Mouse (Mus musculus) left cerebral cortex, postnatal 4 days (tissue): Measurements from ENCODE around the gene Rnf150. TPM values are rescaled to one million over a fixed set of nuclear protein-coding genes. Genes with fewer than 3 reads are reported as not detected.

Experiments used
- DNase-seq: peaks from one replicate; pipeline ENCODE4 v3.0.0-alpha.2; 2022
- intact Hi-C: fragments of 180-260 bp; cut with DNase I; formaldehyde crosslinking; loops from one replicate; pipeline ENCODE4 v1.15.1; 2025
- total RNA-seq, 2 experiments: library from RNA; stranded (reverse); gene quantifications; 2 replicates each; pipeline ENCODE4 v1.2.3; 2021

Rnf150 gene
- 10 to 100 TPM; 20.1 to 21.4 TPM for total RNA-seq

- intact Hi-C loops, result loop anchor here (1.0 to 10.0 kb wide), 2 partner anchors 122 to 226 kb away; no protein-coding TSS in a partner anchor
- peak; percentile 86 for DNase-seq
These were observed at the start of gene Rnf150 for GRCm38 (mm10) chr8:82863041-82863744. TSS of gene Rnf150 (plus strand) at chr8:82863356.

GRCm38 (mm10) chr8:82826135-82827046 is 36.8 kb upstream of the Rnf150 start:
- intact Hi-C loops, result no loop called here
- DNase-seq, result no peak

- intact Hi-C loops, result loop anchor here (10.0 kb wide), 1 partner anchor 1776 kb away; no protein-coding TSS in a partner anchor
- DNase-seq, result no peak
These were observed 22.7 kb upstream of the Rnf150 start for GRCm38 (mm10) chr8:82840415-82840814.

GRCm38 (mm10) chr8:82840963-82841362 is 22.2 kb upstream of the Rnf150 start:
- DNase-seq, result no peak
- intact Hi-C loops, result loop anchor here (10.0 kb wide), 1 partner anchor 1776 kb away; no protein-coding TSS in a partner anchor

- intact Hi-C loops, result loop anchor here (10.0 kb wide), 1 partner anchor 1777 kb away; no protein-coding TSS in a partner anchor
- DNase-seq, result no peak
These were observed 21.5 kb upstream of the Rnf150 start for GRCm38 (mm10) chr8:82841520-82842142.

GRCm38 (mm10) chr8:82843697-82844096 is 19.5 kb upstream of the Rnf150 start:
- no peak for DNase-seq
- intact Hi-C loops, result loop anchor here (10.0 kb wide), 1 partner anchor 1779 kb away; no protein-coding TSS in a partner anchor

GRCm38 (mm10) chr8:82844413-82844812 is 18.7 kb upstream of the Rnf150 start:
- intact Hi-C loops, result loop anchor here (10.0 kb wide), 1 partner anchor 1780 kb away; no protein-coding TSS in a partner anchor
- DNase-seq, result no peak

- intact Hi-C loops, result loop anchor here (10.0 kb wide), 1 partner anchor 1781 kb away; no protein-coding TSS in a partner anchor
- no peak for DNase-seq
These were observed 17.1 kb upstream of the Rnf150 start for GRCm38 (mm10) chr8:82846098-82846497.

GRCm38 (mm10) chr8:82846730-82847129 is 16.4 kb upstream of the Rnf150 start:
- intact Hi-C loops, result loop anchor here (10.0 kb wide), 1 partner anchor 1782 kb away; no protein-coding TSS in a partner anchor
- no peak for DNase-seq

- intact Hi-C loops, result no loop called here
- DNase-seq, result peak; percentile 26
These were observed 4.4 kb upstream of the Rnf150 start for GRCm38 (mm10) chr8:82858541-82859342.

- DNase-seq, result no peak
- intact Hi-C loops, result no loop called here
These were observed 3.9 kb upstream of the Rnf150 start for GRCm38 (mm10) chr8:82859343-82859620.

GRCm38 (mm10) chr8:82863745-82864520 is 777 bp downstream of the Rnf150 start:
- intact Hi-C loops, result loop anchor here (1.0 to 10.0 kb wide), 2 partner anchors 121 to 225 kb away; no protein-coding TSS in a partner anchor
- DNase-seq, result peak; percentile 74

GRCm38 (mm10) chr8:82864521-82864818 is 1.3 kb downstream of the Rnf150 start:
- DNase-seq, result no peak
- intact Hi-C loops, result loop anchor here (10.0 kb wide), 1 partner anchor 120 kb away; no protein-coding TSS in a partner anchor

GRCm38 (mm10) chr8:82865239-82865638 is 2.1 kb downstream of the Rnf150 start:
- DNase-seq, result no peak

GRCm38 (mm10) chr8:82866251-82866650 is 3.1 kb downstream of the Rnf150 start:
- intact Hi-C loops, result loop anchor here (10.0 kb wide), 1 partner anchor 119 kb away; no protein-coding TSS in a partner anchor

More at GRCm38 (mm10) chr8:82865239-82865638, 2.1 kb downstream of the Rnf150 start:
- intact Hi-C loops, result loop anchor here (10.0 kb wide), 1 partner anchor 120 kb away; no protein-coding TSS in a partner anchor

GRCm38 (mm10) chr8:82870840-82871490 is 7.8 kb downstream of the Rnf150 start:
- intact Hi-C loops, result no loop called here
- DNase-seq, result no peak

More at GRCm38 (mm10) chr8:82866251-82866650, 3.1 kb downstream of the Rnf150 start:
- no peak for DNase-seq

GRCm38 (mm10) chr8:82871986-82872385 is 8.8 kb downstream of the Rnf150 start:
- intact Hi-C loops, result no loop called here
- DNase-seq, result no peak

GRCm38 (mm10) chr8:82874102-82874501 is 10.9 kb downstream of the Rnf150 start:
- intact Hi-C loops, result no loop called here
- no peak for DNase-seq
